Mouse (Mus musculus) R1 (cell line): Measurements from ENCODE around the gene Tnfsf12.

Experiments used
- DNase-seq: peaks from one replicate; pipeline ENCODE4 v3.0.0-alpha.2; 2018; ENCODE audit warnings: low read depth, low spot score

Tnfsf12 gene

DNA sequence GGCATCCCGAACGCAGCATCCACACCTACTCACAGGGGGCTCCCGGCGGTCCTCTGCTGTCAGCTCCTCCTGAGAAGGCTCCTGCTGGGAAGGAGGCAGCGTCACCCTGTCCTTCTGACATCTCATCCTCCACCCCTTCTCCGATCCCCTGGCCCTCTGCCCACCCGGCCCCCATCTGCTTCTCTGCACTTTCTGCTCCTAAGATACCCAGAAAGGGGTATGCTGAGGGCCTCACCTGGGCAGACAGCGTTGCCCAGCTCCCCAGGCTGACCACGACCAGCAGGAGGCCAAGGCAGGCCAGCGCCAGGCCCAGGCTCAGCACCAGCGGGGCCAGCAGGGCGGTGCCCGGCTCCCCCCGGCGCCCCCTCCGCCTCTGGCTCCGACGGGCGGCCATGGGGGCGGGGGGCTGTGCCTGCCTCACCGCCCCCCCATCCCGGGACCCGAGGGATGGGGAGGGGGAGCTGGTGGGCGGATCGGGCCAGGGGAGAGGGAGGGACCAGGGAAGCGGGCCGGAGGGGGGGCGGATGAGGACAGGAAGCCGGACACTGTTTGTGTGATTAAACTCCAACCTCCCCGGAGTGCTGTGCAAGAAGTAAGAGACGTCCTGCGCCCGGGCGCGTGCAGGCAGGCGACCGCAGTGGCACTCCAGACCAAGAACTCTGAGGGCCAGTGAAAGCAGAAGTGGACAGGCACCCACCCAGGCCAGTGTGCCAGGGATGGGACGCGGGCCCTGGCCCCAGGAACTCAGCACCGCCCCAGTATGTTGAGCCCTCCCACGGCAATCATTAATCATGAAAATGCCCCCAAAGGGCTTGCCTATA is at the start of gene Tnfsf12, which contains the start of gene Tnfsfm13:
Gene Tnfsf12 (minus strand): TSS at position 489 of the 821 bp plus-strand sequence.
Gene Tnfsfm13 (minus strand): TSS at position 738 of the 821 bp plus-strand sequence.
- peak; percentile 49 for DNase-seq

DNA sequence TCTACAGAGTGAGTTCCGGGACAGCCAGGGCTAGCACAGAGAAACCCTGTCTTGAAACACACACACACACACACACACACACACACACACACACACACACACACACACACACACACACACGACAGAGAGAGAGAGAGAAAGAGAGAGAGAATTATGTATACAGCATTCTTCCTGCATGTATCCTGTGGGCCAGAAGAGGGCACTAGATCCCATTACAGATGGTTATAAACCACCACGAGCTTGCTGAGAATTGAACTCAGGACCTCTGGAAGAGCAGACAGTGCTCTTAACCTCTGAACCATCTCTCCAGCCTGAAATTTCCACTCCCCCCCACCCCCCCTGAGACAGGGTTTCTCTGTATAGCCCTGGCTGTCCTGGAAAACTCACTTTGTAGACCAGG is 35.8 kb upstream of the Tnfsf12 start:
- peak; percentile 65 for DNase-seq

DNA sequence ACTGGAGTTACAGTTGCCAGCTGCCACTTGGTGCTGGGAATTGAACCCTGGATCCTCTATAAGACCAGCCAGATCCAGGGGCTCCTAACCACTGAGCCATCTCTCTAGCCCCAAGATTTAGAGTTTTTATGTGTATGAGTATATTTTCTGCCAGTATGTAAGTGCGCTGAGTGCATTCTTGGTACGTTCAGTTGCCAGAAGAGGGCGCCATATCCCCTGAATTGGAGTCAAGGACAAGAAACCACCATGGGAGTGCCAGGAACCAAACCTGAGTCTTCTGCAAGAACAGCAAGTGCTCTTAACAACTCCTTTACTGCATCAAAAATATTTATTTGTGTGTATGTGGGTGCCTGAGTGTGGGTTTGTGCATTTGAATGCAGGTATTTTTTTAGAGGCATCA is 33.4 kb upstream of the Tnfsf12 start:
- DNase-seq = peak; percentile 93

DNA sequence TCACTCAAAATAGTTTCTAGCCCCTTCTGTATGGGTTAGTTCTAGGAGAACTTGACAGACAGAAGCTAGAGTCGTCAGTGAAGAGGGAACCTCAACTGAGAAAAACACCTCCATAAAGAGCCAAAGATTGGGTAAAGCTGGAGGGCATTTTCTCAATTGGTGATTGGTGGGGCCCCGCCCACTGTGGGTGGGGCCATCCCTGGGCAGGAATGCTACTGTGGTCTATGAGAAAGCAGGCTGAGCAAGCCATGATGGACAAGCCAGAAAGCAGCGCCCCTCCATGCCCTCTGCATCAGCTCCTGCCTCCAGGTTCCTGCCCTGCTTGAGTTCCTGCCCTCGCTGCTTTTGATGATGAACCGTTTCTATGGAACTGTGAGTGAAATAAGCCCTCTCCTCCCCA is 30.3 kb upstream of the Tnfsf12 start:
- DNase-seq = peak; percentile 68

DNA sequence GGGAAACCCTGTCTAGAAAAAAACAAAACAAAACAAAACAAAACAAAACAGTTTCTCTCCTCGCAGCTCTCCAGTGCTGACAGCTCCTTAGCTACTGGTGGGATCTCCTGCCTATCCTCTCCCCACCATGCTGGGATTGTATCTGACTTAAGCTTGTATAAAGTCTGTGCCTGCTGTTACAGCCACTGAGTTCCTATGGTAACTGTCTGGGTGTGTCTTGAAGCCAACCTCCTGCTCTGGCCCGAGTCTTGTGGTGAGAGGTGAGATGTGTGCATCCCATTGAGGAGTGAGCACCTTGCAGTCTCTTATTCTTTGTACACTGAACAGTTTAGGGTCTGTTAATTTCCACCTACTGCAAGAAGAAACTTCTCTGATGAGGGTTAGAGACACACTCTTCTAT is 27.4 kb upstream of the Tnfsf12 start:
- DNase-seq = peak; percentile 89

DNA sequence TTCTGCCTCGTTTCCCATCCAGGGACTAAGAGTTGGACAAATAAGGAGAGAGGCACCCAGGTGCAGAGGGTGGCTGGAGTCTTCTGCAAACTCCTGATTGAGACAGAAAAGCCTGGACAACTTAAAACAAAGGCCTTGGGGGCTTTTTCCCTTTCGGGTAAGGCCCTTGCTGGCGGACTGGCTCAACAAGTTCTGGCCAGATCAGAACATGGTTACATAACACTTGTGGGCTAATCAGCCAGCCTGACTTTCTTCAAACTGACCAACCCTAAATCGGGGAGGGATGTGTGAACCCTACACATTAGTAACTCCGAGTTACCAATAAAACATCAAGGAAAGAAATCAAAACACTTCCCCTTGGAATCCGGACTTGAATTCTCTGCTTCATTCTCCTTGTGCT is 25.2 kb upstream of the Tnfsf12 start:
- DNase-seq = no peak

DNA sequence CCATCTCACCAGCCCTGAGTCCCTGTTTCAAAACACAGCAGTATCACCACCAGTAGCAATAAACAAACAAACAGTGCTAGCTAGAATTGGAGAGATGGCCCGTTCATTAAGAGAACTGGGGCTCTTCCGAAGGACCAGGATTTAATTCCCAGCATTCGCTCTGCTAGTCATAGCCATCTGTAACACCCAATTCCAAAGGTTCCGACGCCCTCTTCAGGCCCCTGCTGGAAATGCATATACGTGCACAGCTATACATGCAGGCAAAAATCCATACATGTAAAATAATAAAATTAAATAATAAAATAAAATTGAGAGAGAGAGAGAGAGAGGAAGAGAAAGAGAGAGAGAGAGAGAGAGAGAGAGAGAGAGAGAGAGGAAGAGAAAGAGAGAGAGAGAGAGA is 23.8 kb upstream of the Tnfsf12 start:
- DNase-seq = peak; percentile 86

DNA sequence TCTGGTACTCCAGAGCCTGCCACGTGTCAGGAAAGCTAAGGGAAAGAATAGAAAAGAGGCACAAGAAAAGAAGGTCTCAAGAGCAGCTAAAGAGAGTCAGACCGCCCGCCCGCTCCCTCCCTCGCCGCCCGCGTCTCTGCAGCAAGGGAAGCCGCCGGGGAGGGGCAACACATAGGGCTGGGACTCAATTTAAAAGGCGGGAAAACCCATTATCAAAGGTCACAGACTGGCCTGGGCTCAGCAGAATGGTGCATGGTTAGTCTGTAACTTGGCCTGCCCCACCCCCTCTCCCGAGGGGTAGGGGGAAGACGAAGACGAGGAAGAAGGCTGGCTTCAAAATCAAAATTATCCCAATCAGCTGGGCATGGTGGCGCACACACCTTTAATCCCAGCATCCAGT is 23.0 kb upstream of the Tnfsf12 start:
- DNase-seq = peak; percentile 76

DNA sequence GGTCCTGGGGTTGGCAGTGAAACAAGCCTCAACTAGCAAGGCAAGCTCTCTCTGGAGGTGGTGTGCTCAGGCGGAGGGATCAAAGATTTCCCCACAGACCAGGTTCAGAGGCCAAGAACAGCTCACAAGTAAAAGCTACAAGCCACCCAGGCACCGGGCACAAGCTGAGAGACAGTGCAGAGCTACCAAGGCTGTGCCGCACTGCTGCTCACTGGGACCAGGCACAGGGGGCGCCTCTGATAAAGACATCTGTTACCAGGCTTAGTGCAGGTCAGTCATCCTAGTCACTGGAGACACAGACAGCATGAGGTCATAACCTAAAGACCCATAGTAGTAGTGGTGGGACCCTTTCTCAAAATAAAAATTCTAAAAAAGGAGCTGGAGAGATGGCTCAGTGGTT is 21.3 kb upstream of the Tnfsf12 start:
- peak; percentile 37 for DNase-seq

DNA sequence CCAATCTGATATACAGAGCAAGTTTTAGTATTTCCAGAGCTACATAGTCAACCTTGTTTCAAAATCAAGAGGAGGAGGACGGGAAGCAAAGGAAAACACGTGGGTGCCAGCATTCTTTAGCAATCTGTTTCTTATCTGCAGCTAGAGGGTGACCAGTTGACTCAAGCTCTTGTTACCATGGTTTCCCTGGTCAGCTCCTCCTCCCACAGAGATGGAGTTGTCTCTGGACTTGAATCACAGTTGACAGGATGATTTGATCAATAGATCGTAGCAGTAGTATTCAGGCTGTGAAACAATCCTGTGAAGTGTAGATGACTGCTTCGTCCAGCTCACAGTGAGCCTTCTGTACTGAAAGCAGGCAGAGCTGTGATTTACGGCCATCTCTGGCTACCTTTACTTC is 20.3 kb upstream of the Tnfsf12 start:
- peak; percentile 78 for DNase-seq

DNA sequence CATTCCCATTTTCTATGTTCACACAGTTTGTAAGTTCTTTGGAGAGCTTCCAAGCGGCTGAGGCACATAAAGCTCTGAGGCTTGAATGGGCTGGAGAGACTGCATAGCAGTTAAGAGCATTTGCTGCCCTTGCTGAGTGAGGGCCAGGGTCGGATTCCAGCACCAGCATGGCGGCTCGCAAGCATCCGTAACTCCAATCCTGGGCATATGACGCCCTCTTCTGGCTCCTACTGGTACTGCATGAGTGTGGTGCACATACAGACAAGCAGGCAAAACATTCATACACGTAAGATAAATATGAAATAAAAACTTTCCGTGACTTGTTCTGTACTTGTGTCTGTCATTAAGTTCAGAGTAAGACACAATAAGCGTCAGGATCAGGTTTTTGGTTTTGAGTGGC is 19.8 kb upstream of the Tnfsf12 start:
- peak; percentile 92 for DNase-seq

DNA sequence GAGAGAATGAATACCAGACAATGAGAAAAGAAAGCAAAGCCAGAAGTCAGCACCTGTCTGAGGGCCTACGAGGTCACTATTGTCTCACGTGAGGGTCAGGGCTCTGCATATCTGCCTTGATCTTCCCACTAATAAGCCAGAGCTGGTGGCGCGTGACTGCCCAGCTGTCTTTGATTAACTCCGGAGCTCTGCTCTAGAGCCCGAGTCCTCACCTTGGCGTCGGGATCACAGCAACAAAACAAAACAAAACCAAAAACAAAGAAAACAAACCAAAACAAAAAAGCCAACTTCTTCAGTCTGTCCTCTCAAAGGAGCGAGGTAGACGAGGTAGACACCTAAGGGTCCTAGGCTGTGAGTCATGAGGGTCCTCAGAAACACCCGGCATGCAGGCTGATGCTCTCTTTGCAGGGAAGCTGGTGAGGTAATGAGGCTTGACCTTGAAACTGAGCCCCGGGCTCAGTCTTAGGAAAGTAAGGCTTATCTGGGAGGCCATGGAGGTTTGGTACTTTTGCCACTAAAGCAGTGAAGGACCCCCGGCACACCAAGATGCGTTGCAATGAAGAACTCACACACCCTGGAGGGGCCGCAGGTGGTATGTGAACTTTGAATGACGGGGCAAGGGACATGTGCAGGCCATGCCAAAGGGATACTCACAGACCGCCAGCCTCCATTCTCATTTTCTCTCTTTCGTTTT is 19.1 kb upstream of the Tnfsf12 start:
- peak; percentile 76 for DNase-seq

DNA sequence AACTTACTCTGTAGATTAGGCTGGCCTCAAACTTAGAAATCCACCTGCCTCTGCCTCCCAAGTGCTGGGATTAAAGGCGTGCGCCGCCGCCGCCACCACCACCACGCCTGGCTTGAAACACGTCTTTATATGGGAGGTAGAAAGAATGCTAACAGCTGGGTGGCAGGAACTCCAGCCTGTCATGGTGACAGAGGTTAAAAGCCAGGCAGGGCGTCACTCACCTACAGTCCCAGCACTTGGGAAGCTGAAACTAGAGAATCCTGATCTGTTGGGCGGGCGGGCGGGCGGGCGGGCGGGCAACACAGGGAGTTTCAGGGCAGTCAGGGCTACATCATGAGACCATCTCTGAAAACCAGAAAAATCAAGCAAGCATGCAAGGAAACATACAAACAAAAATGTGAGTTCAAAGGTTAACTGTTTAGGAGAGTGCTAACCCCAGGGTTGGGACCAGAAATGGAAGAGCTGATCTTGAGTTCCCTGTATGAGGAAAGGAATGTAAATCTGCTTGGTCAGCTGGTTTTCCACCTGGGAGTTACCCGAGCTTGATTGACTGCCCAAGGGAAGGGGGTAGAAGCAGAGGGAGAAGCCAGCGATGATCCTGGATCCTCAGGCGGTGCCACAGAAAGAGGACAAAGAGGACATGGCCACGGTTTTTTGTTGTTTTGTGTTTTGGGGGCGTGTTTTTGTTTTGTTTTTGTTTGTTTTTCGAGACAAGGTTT is 17.5 kb upstream of the Tnfsf12 start:
- DNase-seq = peak; percentile 82

DNA sequence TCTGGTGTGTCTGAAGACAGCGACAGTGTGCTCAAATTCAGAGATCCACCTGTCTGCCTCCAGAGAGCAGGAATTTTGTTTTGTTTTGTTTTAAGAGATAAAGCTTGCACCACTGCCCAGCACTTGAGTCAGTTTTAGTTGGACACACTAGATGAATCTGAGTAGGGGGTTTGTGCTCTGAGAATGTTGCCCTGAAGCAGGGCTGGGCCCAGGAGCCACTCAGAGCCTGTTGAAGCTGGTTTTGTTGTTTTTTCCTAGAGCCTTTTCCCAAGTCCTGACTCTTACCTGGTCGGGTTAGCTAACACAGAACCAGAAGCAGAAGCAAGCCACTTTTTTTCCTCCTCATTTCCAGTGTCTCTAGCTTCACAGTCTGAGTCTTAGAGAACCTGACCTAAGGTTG is 15.4 kb upstream of the Tnfsf12 start:
- peak; percentile 49 for DNase-seq

DNA sequence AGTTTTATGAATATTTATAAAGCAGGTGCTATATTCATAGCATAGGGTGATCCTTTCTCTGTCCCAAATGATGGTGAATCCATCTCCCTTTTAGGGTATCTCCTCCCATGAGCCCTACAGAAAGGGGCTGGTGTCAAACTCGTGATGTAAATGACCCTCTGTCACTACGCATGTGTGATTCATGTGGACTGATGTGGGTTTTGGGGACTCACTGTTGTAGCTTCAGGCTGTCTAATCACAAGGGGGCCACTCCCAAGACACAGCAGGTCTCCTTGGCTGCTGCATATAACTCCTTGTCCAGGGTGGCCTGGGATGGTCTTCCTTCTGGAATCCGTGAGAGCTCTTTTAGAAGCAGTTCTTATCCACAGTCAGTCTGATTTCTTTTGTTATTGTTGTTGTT is 14.8 kb upstream of the Tnfsf12 start:
- DNase-seq = peak; percentile 55

DNA sequence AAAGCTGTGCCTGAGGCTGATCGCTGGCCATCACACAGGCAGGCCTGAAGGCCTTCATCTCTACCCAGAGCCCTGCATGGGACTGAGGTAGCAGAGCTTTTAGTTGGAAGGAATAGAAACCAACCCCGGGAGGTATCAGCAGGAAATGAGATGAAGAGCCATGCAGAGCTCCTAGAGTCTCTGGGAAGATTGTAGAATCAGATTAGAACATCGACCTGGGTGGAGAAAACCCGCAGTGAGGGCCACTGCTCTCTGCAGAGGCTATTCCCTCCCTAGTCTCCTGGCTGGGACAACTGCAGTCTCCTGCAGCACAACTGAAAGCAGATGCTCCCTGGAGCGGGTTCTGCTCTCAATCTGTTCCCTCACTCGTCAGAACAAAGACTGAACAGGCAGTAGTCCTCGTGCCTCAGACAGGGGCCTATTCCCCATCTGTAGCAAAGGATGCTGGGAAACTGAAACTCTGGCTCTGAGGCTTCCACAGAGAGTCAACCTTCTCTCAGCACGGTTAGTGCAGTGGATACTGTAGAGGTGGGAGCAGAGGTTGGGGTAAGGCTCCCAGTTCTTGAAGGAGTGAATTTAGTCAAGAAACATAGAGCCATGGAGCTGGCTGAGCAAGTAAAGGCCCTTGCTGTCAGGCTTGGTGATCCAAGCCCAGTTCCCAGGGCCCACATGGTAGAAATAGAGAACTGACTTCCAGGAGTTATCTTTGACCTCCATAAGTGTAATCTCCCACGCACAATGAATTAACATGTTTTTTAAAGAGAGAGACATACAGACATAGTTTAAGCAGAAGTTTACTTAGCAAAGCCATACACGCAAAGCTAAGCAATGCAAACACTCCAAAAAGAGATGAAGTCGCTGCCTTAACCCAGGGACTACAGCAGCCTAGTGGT is 14.2 kb upstream of the Tnfsf12 start:
- peak; percentile 53 for DNase-seq

DNA sequence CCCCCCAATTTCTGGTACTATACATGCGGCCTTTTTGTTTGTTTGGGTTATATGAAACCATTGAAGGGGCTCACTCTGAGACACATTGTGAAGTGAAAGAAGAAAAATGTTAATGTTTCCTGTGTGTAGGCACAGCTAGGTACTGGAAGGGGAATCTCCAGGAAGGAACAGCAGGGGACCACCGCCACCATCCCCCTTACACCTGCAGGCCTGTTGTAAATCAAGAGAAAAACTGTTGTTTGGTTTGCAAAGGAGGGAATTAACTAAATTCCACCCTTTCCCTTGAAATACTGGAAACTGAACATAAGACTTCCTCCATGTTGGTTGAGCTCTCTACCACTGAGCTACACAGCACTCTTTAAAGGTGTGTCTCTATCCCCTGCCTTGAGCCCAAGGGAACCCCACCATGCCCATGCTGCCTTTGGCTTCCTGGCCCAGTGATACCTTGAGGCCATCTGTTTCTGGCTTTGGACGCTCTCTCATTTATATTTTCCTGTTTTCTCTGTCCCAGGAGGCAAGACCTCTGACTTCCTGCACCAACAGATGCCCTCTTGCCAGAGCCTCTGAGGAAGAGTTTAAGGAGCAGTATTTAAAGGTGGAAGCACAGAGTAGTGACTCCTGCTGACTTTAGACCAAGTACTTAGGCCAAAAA is 13.1 kb upstream of the Tnfsf12 start:
- peak; percentile 89 for DNase-seq

DNA sequence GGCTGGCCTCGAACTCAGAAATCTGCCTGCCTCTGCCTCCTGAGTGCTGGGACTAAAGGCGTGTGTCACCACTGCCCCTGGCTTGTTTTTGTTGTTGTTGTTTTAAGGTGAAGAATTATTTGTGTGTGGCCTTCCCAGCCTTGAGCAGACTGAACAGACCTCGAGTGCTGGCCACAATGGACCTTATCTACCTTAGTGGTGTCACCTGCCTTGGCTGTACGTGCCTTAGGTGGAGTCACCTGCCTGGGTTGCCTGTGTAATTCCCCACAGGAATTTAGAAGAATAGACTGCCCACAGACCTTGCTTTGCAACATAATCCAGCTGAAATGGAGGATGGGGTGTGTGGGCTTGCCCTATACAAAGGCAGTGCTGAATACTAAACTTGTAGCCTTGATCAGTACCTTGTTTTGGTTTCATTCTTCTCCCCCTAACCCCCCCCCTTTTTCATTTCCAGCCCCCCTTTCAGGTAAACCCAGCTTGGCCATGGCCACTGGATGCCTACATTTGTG is 12.3 kb upstream of the Tnfsf12 start:
- peak; percentile 83 for DNase-seq

DNA sequence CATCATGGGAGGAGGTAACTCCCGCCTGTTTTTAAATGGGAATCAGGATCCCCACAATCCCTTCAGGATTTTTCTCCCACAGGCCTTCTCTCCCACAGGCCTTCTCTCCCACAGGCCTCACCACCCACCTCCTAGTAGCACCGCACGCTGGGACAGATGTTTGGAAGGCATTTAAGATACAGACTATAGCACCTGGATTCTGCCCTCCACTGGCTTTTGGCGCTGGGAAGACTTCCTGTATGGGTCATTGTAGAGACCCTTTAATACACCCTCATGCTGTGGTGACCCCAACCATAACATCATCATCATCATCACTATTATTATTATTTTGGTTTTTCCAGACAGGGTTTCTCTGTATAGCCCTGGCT is 11.8 kb upstream of the Tnfsf12 start:
- no peak for DNase-seq

DNA sequence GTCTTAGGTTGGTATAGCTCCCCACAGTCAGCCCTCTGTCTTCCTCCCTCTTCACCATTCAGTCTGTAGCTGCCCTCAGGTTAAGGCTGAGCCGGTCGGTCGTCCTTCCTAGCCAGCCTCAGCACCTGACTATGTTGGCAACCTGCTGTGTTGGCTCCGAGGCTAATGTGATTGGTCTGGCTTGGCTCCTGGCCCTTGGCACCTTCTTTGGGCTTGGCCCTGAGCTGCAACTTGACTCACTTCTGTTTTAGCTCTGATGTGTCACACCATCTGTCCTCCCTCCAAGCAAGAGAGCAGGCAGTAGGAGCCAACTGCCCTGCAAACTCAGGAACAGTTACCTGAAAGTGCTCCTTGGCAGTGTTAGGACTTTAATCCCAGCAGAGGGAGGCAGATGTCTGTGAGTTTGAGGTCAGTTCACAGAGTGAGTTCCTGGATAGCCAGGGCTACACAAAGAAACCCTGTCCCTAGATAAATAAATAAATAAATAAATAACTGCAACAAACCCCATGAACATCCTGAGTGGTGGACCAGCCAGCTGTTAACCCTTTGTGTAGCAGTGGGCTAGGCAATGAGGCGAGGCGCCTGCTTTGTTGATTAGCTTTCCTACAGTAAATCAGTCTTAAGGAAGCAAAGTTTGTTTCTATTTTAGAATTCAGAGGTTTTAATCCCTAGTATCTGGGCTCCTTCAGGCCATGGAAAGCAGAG is 11.3 kb upstream of the Tnfsf12 start:
- peak; percentile 69 for DNase-seq
